Mouse (Mus musculus) lung, adult 2 months (tissue): Measurements from ENCODE around the gene Gm12185.

ENCODE experiments used
- CTCF ChIP-seq: fragments of 200-500 bp; IDR thresholded peaks from 2 replicates; pipeline ENCODE4 v1.5.1; 2011; ENCODE audit warnings: mild to moderate bottlenecking, low read length, control low read depth; ENCODE audit not compliant: insufficient read depth
- POLR2A ChIP-seq: fragments of 200-500 bp; IDR thresholded peaks from 2 replicates; pipeline ENCODE4 v1.6.1; 2011; ENCODE audit warnings: low read depth, mild to moderate bottlenecking, control low read depth, low read length, borderline replicate concordance; ENCODE audit errors: extremely low read depth

DNA sequence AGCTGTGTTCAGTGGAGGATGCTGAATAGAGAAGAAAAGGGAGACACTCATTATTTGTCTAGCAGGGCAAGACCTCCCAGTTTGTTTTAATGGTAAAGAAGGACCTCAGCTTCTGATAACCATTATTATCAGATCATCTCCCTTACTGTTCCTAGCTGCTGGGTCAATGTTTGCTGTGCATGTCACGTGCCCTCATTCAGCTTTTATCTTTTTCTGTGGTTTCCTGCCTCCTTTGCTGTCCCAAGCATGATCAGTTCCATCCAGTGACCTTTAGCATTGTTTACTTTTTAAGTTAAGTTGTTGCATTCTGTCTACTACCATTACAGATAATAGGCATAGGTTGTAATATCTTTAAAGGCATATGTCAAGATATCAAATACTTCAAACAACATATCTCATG, 83.6 kb downstream of the Gm12185 start:
- no peak for TF ChIP-seq CTCF
- no peak for TF ChIP-seq POLR2A
